Mouse (Mus musculus) bone marrow, adult 2 months (tissue): ENCODE measurements at regions not wholly inside any gene's neighbourhood (a gene's known extent, or its start where the extent isn't known, plus 50 kb on each side); places are given as distances from the start of the nearest gene placed in this dataset.

ENCODE experiments used
- CTCF ChIP-seq: fragments of 200-500 bp; IDR thresholded peaks from 2 replicates; pipeline ENCODE4 v1.5.1; 2011; ENCODE audit warnings: low read length, control low read depth; ENCODE audit not compliant: control insufficient read depth, insufficient read depth
- POLR2A ChIP-seq: fragments of 200-500 bp; IDR thresholded peaks from 2 replicates; pipeline ENCODE4 v1.6.1; 2011; ENCODE audit warnings: low read depth, mild to moderate bottlenecking, control low read depth, low read length, borderline replicate concordance; ENCODE audit not compliant: control insufficient read depth

DNA sequence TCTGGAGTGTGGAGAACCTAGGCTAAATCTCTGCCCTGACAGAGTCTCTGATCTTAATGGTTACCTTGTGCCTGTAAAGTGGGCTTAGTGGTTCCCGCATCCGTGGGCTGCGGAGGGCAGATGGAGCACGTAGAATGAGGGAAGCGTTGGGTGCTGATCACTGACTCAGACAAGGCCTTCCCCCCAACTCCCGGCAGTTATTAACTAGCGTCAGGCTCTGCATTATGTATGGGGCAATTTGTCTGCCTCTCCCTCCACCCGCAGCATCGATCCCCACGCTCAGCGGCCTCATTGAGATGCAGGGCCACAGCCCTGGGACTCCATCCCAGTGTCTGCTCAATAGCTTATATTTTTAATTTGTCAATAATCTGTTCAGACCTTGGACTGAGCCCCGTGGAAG lies 164.8 kb downstream of the Gm26897 start:
- TF ChIP-seq POLR2A (no peak), CTCF (no peak)
